Mouse (Mus musculus) testis, adult 2 months (tissue): ENCODE results near the gene Zc3h8.

Experiments used
- CTCF ChIP-seq: fragments of 200-500 bp; IDR thresholded peaks from 2 replicates; pipeline ENCODE4 v1.5.1; 2012; ENCODE audit warnings: low read depth, mild to moderate bottlenecking, inconsistent platforms, low read length, moderate library complexity; ENCODE audit not compliant: control insufficient read depth, insufficient read depth, insufficient replicate concordance
- POLR2A ChIP-seq: fragments of 200-500 bp; IDR thresholded peaks from 2 replicates; pipeline ENCODE4 v1.6.1; 2012; ENCODE audit warnings: low read depth, mild to moderate bottlenecking, inconsistent platforms, low read length, moderate library complexity; ENCODE audit not compliant: control insufficient read depth

DNA sequence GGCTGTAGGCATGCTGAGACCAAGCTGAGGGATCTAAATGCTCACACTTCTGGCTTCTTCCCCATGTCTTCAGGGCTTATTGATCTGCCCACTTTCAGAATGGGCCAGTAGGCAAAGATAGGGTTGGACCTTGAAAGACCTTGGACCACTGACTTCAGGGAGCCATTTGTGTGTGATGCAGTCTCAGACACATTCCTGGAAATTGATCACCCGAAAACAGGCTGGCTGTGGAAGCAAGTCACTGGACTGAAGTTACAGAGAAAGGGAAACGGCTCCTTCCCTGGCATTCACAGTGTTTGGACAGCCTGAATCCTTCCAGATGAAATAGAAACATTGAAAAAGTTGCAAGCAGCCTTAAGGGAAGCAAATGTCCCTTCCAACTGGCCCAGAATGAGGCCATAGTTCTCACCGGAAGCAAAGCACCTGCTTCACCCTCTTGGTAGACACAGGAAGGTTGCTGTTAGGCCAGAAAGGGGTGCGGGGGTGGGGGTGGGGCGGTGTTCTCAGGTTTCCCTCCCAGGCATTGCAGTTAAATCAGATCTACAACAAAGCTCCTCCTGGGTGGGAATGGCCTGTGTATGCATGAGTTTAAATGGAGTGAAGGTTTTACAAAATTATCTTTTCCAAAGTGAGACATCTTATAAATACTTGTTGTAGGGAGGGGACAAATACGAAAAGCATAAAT lies 55.9 kb downstream of the Zc3h8 start:
- TF ChIP-seq CTCF (no peak), POLR2A (no peak)
